Mouse (Mus musculus): ENCODE measurements around the gene Nap1l5.

Nap1l5 gene

GRCm38 (mm10) chr6:58906852-58907261 is at the start of gene Nap1l5:
Gene Nap1l5, minus strand, starts transcription at chr6:58907076.
- DNase-seq (ENCODE audit: low read depth, low spot score) = peak; percentile 52

GRCm38 (mm10) chr6:58951128-58951992 is 44.5 kb upstream of the Nap1l5 start:
- no peak for DNase-seq (ENCODE audit: low read depth, low spot score)

- no peak for DNase-seq (ENCODE audit: low read depth, low spot score)
These were observed 43.5 kb upstream of the Nap1l5 start for GRCm38 (mm10) chr6:58950410-58950809.

- DNase-seq (ENCODE audit: low read depth, low spot score) = no peak
These were observed 40.0 kb upstream of the Nap1l5 start for GRCm38 (mm10) chr6:58946840-58947239.

- DNase-seq (ENCODE audit: low read depth, low spot score) = no peak
These were observed 39.4 kb upstream of the Nap1l5 start for GRCm38 (mm10) chr6:58946246-58946645.

GRCm38 (mm10) chr6:58943958-58944357 is 37.1 kb upstream of the Nap1l5 start:
- DNase-seq (ENCODE audit: low read depth, low spot score) = no peak

GRCm38 (mm10) chr6:58942276-58942675 is 35.4 kb upstream of the Nap1l5 start:
- no peak for DNase-seq (ENCODE audit: low read depth, low spot score)

- no peak for DNase-seq (ENCODE audit: low read depth, low spot score)
These were observed 30.9 kb upstream of the Nap1l5 start for GRCm38 (mm10) chr6:58937726-58938125.

- DNase-seq (ENCODE audit: low read depth, low spot score) = no peak
These were observed 27.3 kb upstream of the Nap1l5 start for GRCm38 (mm10) chr6:58934144-58934543.

- DNase-seq (ENCODE audit: low read depth, low spot score) = peak; percentile 73
These were observed 26.5 kb upstream of the Nap1l5 start for GRCm38 (mm10) chr6:58933189-58933913.

- DNase-seq (ENCODE audit: low read depth, low spot score) = no peak
These were observed 25.8 kb upstream of the Nap1l5 start for GRCm38 (mm10) chr6:58932515-58933188.

- DNase-seq (ENCODE audit: low read depth, low spot score) = no peak
These were observed 24.3 kb upstream of the Nap1l5 start for GRCm38 (mm10) chr6:58931149-58931548.

- DNase-seq (ENCODE audit: low read depth, low spot score) = no peak
These were observed 23.1 kb upstream of the Nap1l5 start for GRCm38 (mm10) chr6:58929911-58930431.

- no peak for DNase-seq (ENCODE audit: low read depth, low spot score)
These were observed 21.0 kb upstream of the Nap1l5 start for GRCm38 (mm10) chr6:58927881-58928280.

- no peak for DNase-seq (ENCODE audit: low read depth, low spot score)
These were observed 15.6 kb upstream of the Nap1l5 start for GRCm38 (mm10) chr6:58922511-58922910.

GRCm38 (mm10) chr6:58921623-58922022 is 14.7 kb upstream of the Nap1l5 start:
- no peak for DNase-seq (ENCODE audit: low read depth, low spot score)

- DNase-seq (ENCODE audit: low read depth, low spot score) = no peak
These were observed 13.9 kb upstream of the Nap1l5 start for GRCm38 (mm10) chr6:58920735-58921134.

GRCm38 (mm10) chr6:58916498-58916897 is 9.6 kb upstream of the Nap1l5 start:
- no peak for DNase-seq (ENCODE audit: low read depth, low spot score)

GRCm38 (mm10) chr6:58913971-58914370 is 7.1 kb upstream of the Nap1l5 start:
- no peak for DNase-seq (ENCODE audit: low read depth, low spot score)

- no peak for DNase-seq (ENCODE audit: low read depth, low spot score)
These were observed 6.7 kb upstream of the Nap1l5 start for GRCm38 (mm10) chr6:58913551-58913950.

GRCm38 (mm10) chr6:58912842-58913241 is 6.0 kb upstream of the Nap1l5 start:
- DNase-seq (ENCODE audit: low read depth, low spot score) = no peak

- DNase-seq (ENCODE audit: low read depth, low spot score) = no peak
These were observed 915 bp upstream of the Nap1l5 start for GRCm38 (mm10) chr6:58907791-58908190.
